Mouse (Mus musculus) liver, embryonic 15.5 days (tissue): ENCODE data around the gene Hoxa9. TPM values are rescaled to one million over a fixed set of nuclear protein-coding genes. Genes with fewer than 3 reads are reported as not detected.

Experiments
- ATAC-seq: fragments of 200-750 bp; cut with Nextera tagmentation; 2 replicates; pipeline ENCODE4 v1.8.0; 2017; ENCODE audit warnings: moderate number of reproducible peaks, mild to moderate bottlenecking, moderate library complexity; ENCODE audit not compliant: insufficient read depth
- H3K27ac ChIP-seq: fragments of 300-500 bp; sonication (generic); replicated peaks from 2 replicates; pipeline ENCODE4 v1.5.1; 2015; ENCODE audit warnings: mild to moderate bottlenecking, inconsistent platforms
- H3K27me3 ChIP-seq: fragments of 300-500 bp; sonication (generic); 2 replicates; pipeline ENCODE4 v1.6.1; 2015; ENCODE audit warnings: mild to moderate bottlenecking, inconsistent platforms
- H3K36me3 ChIP-seq: fragments of 300-500 bp; sonication (generic); replicated peaks from 2 replicates; pipeline ENCODE4 v1.6.1; 2015; ENCODE audit warnings: moderate library complexity, mild to moderate bottlenecking, inconsistent platforms
- H3K4me1 ChIP-seq: fragments of 300-500 bp; sonication (generic); replicated peaks from 2 replicates; pipeline ENCODE4 v1.6.1; 2015; ENCODE audit warnings: inconsistent platforms
- H3K4me2 ChIP-seq: fragments of 300-500 bp; sonication (generic); 2 replicates; pipeline ENCODE4 v1.6.1; 2015; ENCODE audit warnings: moderate library complexity, mild to moderate bottlenecking, inconsistent platforms
- H3K4me3 ChIP-seq: fragments of 300-500 bp; sonication (generic); replicated peaks from 2 replicates; pipeline ENCODE4 v1.5.1; 2015; ENCODE audit warnings: mild to moderate bottlenecking, inconsistent platforms
- H3K9ac ChIP-seq: fragments of 300-500 bp; sonication (generic); 2 replicates; pipeline ENCODE4 v1.6.1; 2015; ENCODE audit warnings: moderate library complexity, mild to moderate bottlenecking, inconsistent platforms
- H3K9me3 ChIP-seq: fragments of 300-500 bp; sonication (generic); replicated peaks from 2 replicates; pipeline ENCODE4 v1.6.1; 2016; ENCODE audit warnings: inconsistent platforms
- WGBS: fragments of 180-500 bp; shearing (Covaris S2); methylation state at CpG from one replicate; pipeline ENCODE4 v1.1.7; 2015; ENCODE audit warnings: mixed read lengths; ENCODE audit not compliant: insufficient replicate concordance; 5-methylcytosine and 5-hydroxymethylcytosine counted together
- polyA plus RNA-seq: library from polyadenylated mRNA; unstranded; fragments of >200 nt; fragmentation: Nextera tagmentation; extraction: Ambion mirVana; gene quantifications from 2 replicates; pipeline ENCODE4 v1.2.1, GENCODE M21; 2015

The Hoxa9 gene
- polyA plus RNA-seq = 0.23 and 0.43 TPM in 2 replicates

DNA sequence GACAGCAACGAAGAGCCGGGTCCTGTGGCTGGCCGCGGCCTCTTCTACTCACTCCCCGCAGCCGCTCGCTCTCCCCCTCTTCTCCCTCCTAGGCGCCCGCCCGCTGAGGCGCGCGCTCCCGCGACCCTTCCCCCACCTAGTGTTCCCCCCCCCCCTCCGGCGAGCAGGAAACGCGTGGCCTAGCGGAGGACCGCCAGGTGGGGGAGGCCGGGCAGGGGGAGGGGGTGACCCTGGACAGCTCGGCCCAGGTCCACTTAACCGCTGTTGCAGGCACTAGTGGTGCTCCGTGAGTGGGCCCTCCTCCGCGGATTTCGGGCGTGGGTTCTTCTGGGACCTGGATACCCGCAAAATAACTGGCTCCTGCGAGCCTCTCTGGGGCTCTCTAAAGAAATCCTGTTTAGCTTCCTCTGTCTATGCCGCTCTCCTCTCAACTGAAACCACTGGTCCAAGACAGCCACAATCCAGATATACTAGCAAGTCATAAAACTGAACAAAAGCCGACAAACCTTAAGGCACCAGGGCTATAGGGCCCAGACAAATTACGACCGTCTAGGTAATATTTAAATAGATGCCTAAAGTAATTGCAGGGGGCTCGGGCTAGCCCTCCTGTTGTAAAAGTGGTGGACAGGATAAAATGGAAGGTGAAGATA lies at the start of gene Hoxa9:
Gene Hoxa9 (minus strand): TSS at position 574 of the 650 bp plus-strand sequence.
- Histone ChIP-seq H3K36me3 (no peaks in the 10 kb centered on the region), H3K4me3 (no peak within 1 kb of the TSS), H3K9me3 (no peaks in the 10 kb centered on the region), H3K4me1 (no peaks in the 10 kb centered on the region; the same call in none of the 2 replicates), H3K9ac (no peak within 1 kb of the TSS), H3K27ac (no peak within 1 kb of the TSS), H3K27me3 (peaks cover 98% of the 10 kb centered on the region), H3K4me2 (no peak within 1 kb of the TSS)
- 3% methylated on average over 21 of the region's 36 CpGs for WGBS
- no peak for ATAC-seq

DNA sequence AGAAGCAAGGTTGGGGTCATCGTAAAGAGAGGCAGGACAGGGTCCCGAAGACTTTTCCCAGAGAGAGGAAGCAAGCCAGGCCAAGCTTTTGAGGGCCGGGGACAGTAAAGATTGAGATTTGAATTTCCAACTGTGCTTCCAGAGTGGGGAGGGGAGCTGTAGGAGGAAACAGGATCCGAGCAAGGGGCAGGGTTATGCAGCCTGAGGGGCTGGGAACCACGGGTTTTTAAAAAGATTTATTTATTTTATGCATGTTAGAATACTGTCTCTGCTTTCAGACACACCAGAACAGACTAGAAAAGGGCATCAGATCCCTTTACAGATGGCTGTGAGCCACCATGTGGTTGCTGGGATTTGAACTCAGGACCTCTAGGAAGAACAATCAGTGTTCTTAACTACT lies 46.0 kb upstream of the Hoxa9 start:
- Histone ChIP-seq H3K9ac (no peak overlapping the region), H3K9me3 (no peaks in the 10 kb centered on the region), H3K4me3 (no peak overlapping the region), H3K4me2 (no peak overlapping the region), H3K36me3 (no peaks in the 10 kb centered on the region), H3K27ac (no peak overlapping the region), H3K27me3 (peaks cover 74% of the 10 kb centered on the region), H3K4me1 (no peaks in the 10 kb centered on the region)
- no peak for ATAC-seq
- WGBS = 15% methylated on average over 5 of the region's 5 CpGs

DNA sequence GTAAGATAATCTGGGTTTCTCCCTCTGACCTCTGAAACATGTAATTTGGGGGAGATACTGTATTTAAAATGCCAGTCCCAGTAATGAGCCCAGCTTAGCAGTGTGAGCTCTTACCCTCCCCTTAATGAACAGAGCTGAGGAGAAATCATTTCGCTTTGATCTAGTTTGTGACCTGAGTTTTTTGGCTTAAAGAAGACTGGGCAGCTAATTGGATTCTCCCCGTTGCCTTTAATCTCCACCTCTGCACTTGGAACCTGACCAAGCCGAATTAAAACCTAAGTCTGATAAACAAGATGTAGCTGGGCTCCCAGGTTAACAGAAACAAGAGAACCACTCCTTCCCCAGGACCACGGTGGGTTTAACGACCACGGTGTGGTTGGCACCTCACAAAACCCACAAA lies 45.5 kb upstream of the Hoxa9 start:
- Histone ChIP-seq H3K27ac (no peak overlapping the region), H3K27me3 (peaks cover 78% of the 10 kb centered on the region), H3K9me3 (no peaks in the 10 kb centered on the region), H3K4me1 (no peaks in the 10 kb centered on the region), H3K9ac (no peak overlapping the region), H3K4me3 (no peak overlapping the region), H3K4me2 (no peak overlapping the region), H3K36me3 (no peaks in the 10 kb centered on the region)
- ATAC-seq = no peak
- WGBS = 7% methylated on average over 6 of the region's 6 CpGs

DNA sequence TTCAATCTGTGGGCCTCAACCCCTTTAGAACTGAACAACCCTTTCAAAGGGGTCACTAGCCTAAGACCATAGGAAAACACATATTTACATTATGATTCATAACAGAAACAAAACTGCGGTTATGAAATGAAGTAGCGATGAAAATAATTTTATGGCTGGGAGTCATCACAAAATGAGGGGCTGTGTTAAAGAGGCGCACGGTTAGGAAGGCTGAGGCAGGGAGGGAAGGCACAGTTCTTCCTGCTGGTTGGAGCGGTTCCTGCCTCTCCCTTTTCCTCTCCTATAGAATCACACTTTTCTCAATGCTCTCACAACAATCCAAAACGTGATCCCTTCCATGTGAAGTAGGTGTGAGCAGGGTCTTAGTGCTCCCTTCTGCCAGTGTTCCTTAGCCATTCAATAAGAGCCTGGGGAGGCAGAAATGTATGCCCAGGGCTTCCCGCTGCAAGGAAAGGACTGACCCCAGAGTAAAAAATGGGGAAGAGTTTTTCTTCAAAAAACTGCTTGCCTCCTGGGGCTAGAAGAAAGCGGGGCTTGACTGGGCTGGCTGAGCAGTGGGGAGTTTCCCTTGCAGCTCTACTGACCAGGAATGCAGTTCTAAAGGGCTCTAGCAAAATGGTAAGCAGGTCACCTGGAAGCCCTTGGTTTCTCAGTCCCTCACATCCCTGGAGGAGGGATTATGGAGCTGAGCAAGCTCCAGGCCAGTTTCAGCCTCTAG lies 44.8 kb upstream of the Hoxa9 start:
- Histone ChIP-seq H3K4me3 (no peak overlapping the region), H3K4me1 (no peaks in the 10 kb centered on the region), H3K9me3 (no peaks in the 10 kb centered on the region), H3K27ac (no peak overlapping the region), H3K36me3 (no peaks in the 10 kb centered on the region), H3K4me2 (no peak overlapping the region), H3K27me3 (peaks cover 78% of the 10 kb centered on the region), H3K9ac (no peak overlapping the region)
- WGBS = 19% methylated on average over 8 of the region's 8 CpGs
- ATAC-seq = no peak

DNA sequence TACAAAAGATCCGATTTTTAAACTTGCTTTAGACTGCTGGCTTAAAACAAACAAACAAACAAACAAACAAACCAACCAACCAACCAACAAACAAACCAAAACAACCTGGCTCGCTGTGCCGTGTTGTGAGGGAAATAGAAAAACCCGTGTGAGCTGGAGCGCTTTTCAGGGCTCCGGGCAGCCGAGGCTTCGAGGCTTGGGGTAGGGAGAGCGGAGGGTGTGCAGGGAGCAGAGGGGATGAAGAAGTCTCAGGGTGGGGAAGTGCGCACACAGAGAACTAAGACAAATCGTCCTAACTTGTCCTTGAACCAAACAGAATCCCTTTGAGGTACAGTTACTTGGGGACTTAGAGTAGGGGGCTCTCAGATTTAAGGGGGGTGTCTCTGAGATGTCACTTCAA lies 43.7 kb upstream of the Hoxa9 start:
- WGBS = 7% methylated on average over 11 of the region's 11 CpGs
- H3K4me1 ChIP-seq = no peaks in the 10 kb centered on the region
- no peaks in the 10 kb centered on the region for H3K9me3 ChIP-seq
- H3K36me3 ChIP-seq = no peaks in the 10 kb centered on the region
- no peak overlapping the region for H3K9ac ChIP-seq
- no peak overlapping the region for H3K4me2 ChIP-seq
- no peak overlapping the region for H3K4me3 ChIP-seq
- H3K27me3 ChIP-seq = peaks cover 86% of the 10 kb centered on the region
- no peak overlapping the region for H3K27ac ChIP-seq
- ATAC-seq = no peak

DNA sequence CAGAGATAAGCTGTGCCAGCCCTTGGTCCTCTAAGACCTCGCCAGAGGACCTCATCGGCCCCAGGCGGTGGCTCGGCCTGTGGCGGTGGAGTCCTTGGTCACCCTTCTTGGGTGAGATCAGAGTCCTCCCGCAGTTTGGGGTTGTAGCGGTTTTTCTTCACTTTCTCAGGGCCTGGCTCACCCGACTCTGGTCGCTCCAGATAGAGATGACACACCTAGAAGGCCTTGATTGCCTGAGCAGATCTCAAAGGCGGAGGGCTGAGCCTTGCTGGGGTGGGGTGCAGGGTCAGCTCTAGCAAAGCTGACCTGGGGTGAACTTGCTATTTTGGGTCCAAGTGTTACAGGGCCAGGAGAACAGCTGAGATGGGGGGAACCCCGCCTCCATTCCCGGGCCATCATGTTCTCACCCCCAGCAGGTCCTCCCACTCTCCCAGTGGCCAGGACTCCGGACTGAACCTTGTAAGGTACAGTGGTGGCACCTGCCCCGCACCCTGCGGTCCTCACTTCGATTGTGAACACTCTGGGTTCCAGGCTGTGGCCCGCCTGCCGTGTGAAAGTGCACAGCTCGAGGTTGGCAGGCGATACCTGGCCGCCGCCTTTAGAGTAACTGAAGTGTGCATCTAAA lies 42.9 kb upstream of the Hoxa9 start:
- ATAC-seq = no peak
- Histone ChIP-seq H3K36me3 (no peaks in the 10 kb centered on the region), H3K4me1 (no peaks in the 10 kb centered on the region), H3K27ac (no peak overlapping the region), H3K9ac (no peak overlapping the region), H3K9me3 (no peaks in the 10 kb centered on the region), H3K27me3 (peaks cover 94% of the 10 kb centered on the region), H3K4me3 (no peak overlapping the region), H3K4me2 (no peak overlapping the region)
- WGBS = 4% methylated on average over 22 of the region's 22 CpGs

DNA sequence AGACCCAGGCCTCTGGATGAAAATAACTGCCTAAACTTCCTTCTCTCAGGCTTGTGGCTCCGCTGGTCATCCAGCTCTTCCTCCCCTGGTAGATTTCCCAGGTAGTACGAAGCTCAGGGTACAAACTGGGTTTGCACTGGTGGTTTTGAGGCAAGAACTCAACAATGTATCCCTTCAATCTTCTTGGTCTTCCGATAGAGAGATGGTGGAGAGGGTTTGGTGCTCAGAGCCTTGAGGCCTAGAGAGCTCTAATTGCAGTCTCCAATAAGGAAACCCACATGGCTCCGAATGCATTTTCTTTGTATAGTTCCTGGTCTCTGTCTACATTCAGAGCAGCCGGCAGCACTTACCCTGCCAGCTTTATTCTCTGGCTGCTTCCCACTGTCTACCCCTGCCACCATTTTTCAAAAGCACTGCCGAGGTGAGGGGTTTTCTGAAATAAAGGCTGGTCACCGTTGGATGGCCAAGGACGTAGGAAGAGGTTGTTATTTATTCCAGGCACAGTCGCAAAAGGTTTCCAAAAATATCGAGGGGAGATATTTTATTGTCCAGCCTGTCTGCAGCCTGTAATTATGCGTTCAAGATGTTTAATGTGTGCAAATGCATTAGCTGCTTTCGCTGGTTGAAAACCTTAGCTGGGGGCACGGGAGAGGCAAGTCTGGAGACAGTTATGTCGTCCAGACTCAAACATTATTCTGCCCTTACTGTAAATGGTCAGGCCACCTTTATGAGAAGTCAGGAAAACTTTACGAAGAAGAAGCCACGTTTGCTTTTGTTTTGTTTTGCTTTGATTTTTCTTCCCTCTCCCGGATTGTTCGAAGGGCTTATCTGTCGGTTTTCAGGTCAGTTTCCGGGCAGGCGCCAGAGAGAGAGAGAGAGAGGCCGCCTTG lies 42.1 kb upstream of the Hoxa9 start:
- H3K9ac ChIP-seq = no peak overlapping the region
- no peak for ATAC-seq
- WGBS = 9% methylated on average over 22 of the region's 22 CpGs
- no peaks in the 10 kb centered on the region for H3K9me3 ChIP-seq
- H3K4me3 ChIP-seq = no peak overlapping the region
- no peaks in the 10 kb centered on the region for H3K36me3 ChIP-seq
- H3K27ac ChIP-seq = no peak overlapping the region
- no peak overlapping the region for H3K4me2 ChIP-seq
- H3K27me3 ChIP-seq = peaks cover 99% of the 10 kb centered on the region
- H3K4me1 ChIP-seq = no peaks in the 10 kb centered on the region

DNA sequence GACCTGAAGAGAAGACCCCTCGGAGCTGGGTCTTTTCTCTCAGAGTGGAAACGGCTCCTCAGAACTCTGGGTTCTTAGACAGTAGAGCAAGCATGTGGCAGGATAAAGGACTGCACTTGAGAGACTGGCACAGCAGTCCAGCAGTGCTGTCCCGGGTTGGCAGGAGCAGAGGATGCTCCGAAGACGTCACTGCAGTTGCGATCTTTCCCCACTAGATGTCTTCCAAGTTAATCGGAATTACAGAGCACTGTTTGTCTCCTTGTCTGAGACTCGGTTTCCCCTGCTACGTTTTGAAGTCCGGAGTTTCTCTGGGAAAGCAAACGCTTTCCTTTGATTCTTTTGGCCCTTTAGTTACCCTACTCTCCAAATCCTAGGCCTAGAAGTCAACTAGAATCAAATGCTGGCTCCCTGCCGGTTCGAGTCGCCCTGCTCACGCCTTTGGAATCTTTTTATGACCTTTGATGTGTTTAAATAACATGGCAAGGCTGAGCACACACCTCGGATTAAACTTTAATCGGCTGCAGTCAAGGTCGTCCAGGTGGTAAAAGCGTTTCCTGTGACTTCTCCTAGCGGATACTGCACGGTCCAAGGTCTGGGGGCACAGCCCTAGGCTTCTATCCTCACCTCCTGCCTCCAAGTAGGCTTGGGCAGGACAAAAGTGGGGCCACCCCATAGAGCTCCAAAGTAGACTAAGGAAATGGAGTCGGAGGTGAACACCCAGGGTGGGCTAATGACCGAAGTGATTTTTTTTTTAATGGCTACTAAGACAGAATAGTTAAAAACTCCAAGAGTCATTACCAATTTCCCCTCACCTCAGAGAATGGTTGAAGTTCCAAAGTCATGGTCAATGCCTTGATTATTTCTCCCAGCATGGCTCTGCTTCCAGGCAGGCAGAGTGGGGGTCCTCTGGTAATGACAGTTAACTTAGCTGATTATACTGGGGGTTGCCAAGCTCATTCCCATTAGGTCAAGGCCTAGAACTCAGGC lies 39.9 kb upstream of the Hoxa9 start:
- Histone ChIP-seq H3K27ac (no peak overlapping the region), H3K4me2 (no peak overlapping the region), H3K36me3 (no peaks in the 10 kb centered on the region), H3K4me1 (no peaks in the 10 kb centered on the region), H3K27me3 (peaks cover 97% of the 10 kb centered on the region), H3K4me3 (no peak overlapping the region), H3K9me3 (no peaks in the 10 kb centered on the region), H3K9ac (no peak overlapping the region)
- no peak for ATAC-seq
- 8% methylated on average over 23 of the region's 23 CpGs for WGBS

DNA sequence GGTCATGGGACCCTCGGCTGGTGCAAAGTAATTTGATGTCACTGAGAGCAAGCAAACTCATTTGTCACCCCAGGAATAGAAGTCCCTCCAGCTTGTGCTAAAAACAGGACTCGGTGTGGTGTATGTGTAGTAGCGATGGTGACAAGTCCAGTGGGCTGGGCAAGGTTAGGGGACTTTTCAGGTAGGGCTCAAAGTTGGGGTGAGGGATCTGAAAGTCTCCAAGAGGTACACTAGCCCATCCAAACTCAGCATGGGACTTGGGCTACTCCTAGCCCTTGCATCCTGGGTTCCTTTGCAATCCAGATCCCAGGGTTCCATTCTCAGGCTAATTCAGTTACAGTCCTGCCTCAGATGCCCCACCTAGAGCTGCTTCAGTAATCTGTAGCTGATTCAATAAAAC lies 37.9 kb upstream of the Hoxa9 start:
- H3K27ac ChIP-seq = no peak overlapping the region
- H3K4me1 ChIP-seq = no peaks in the 10 kb centered on the region
- H3K4me2 ChIP-seq = no peak overlapping the region
- WGBS = 10% methylated on average over 3 of the region's 3 CpGs
- no peak overlapping the region for H3K4me3 ChIP-seq
- H3K27me3 ChIP-seq = peaks cover 97% of the 10 kb centered on the region
- no peak for ATAC-seq
- H3K9me3 ChIP-seq = no peaks in the 10 kb centered on the region
- H3K36me3 ChIP-seq = no peaks in the 10 kb centered on the region
- no peak overlapping the region for H3K9ac ChIP-seq

DNA sequence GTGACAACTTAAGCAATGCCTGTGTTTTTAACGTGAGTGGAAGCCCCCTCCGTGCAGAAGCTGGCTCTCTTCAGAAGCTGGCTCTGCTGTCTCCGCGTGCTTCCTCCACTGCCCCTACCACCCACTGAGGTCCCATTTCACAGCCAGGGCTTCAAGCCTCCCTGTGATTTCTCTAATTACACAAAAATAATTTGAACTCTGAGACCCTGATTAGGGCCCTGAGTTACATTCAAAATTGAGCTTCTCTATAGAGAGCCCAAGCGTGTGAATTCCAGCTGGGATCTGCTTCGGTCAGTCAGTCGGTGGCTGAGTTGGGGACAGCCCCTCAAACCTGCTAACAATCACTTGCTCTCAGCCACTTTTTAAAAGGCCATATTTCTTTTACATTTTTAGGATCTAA lies 37.5 kb upstream of the Hoxa9 start:
- WGBS = 13% methylated on average over 7 of the region's 7 CpGs

More for the DNA sequence above, 37.5 kb upstream of the Hoxa9 start:
- Histone ChIP-seq H3K4me2 (no peak overlapping the region), H3K9ac (no peak overlapping the region), H3K9me3 (no peaks in the 10 kb centered on the region), H3K27me3 (peaks cover 97% of the 10 kb centered on the region), H3K4me3 (no peak overlapping the region), H3K27ac (no peak overlapping the region), H3K36me3 (no peaks in the 10 kb centered on the region), H3K4me1 (no peaks in the 10 kb centered on the region)
- no peak for ATAC-seq
